9 mouse cellular contexts compared by ENCODE assay signal in the genomic region with DNA sequence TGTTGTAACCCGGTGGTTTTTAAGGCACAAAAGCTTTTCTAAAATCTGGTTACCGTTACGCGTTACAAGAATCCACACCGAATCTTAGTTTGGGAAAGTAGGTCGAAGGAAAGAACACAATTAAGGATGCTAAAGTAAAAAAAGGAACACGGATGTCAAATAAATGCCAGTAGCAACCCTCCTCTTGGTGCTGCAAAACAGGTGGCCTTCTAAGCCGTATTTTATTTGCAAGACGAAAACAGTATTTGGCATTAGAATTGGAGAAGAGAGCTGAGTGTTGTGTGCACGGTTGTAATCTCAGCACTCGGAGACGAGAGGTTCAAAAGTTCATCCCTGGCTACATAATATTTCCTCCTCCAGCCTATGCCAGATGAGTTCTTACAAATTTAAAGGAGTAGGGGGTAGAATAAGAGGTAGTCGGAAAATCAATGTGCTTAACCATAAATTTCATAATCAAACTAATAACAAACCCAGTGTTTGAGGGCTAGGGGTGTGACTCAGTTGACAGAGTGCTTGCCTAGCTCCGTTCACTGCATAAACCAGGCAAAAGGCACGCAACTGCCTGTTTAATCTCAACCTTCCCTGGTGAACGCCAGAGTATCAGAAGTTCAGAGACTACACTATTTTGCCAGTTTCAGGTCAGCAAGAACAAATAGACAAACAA. TPM values are rescaled to one million over a fixed set of nuclear protein-coding genes. Genes with fewer than 3 reads are reported as not detected.
DNase-seq lines count a peak whose midpoint lies in the region; ATAC-seq and TF ChIP-seq lines count a peak whose summit lies in the region.
"Had no signal": no experiment of that assay in that cellular context is flagged by ENCODE, and none has a peak within 500 bp of the region (broad histone marks: within the 10 kb centered on the region; RNA-seq: fewer than 3 reads in every experiment).

No protein-coding gene starts in this region.

- H3K4me1 ChIP-seq in heart, embryonic 10.5 days = peaks cover 20% of the 10 kb centered on the region; the same call in 1 of the 2 replicates
- H3K4me1 ChIP-seq in ES-Bruce4 (ENCODE audit: control insufficient read depth, insufficient read depth, low read length) = peaks cover 2% of the 10 kb centered on the region
- peaks cover 32% of the 10 kb centered on the region for H3K4me1 ChIP-seq in forebrain, embryonic 16.5 days (replicated peaks; ENCODE audit: control insufficient read depth, insufficient read depth, low read length)
- H3K4me1 ChIP-seq in liver, embryonic 16.5 days (ENCODE audit: control insufficient read depth, low read depth, low read length) = peaks cover 19% of the 10 kb centered on the region

- 34% methylated on average over 16 of the region's 16 CpGs for WGBS in heart, embryonic 10.5 days
- WGBS in forebrain, embryonic 16.5 days = 41% methylated on average over 16 of the region's 16 CpGs
- WGBS in liver, embryonic 16.5 days (ENCODE audit: insufficient replicate concordance) = 46% methylated on average over 16 of the region's 16 CpGs

- peak overlapping the region; percentile 96 for H3K4me3 ChIP-seq in heart, embryonic 10.5 days
- peak overlapping the region; percentile 83; the same call in 1 of the 2 replicates for H3K4me3 ChIP-seq in ES-Bruce4 (ENCODE audit: low read depth, low read length)
- peak overlapping the region; percentile 97 for H3K4me3 ChIP-seq in forebrain, embryonic 16.5 days (replicated peaks; ENCODE audit: low read length)
- H3K4me3 ChIP-seq in liver, embryonic 16.5 days (ENCODE audit: low read depth, low read length) = peak overlapping the region; percentile 95

- H3K27ac ChIP-seq in heart, embryonic 10.5 days = peak overlapping the region; percentile 100
- H3K27ac ChIP-seq in ES-Bruce4 (ENCODE audit: insufficient read depth, low read length) = peak overlapping the region; percentile 82
- peak overlapping the region; percentile 99 for H3K27ac ChIP-seq in forebrain, embryonic 16.5 days (ENCODE audit: low read length)
- H3K27ac ChIP-seq in liver, embryonic 16.5 days (ENCODE audit: low read length) = peak overlapping the region; percentile 94

- DNase-seq in heart, embryonic 10.5 days (ENCODE audit: low spot score) = no peak
- no peak for DNase-seq in heart, adult 8-10 months (ENCODE audit: low spot score)
- DNase-seq in adrenal gland, postnatal 4 days (ENCODE audit: low spot score in 2 of 2) = no peak
- DNase-seq in cerebellum, postnatal 4 days (ENCODE audit: low spot score in 2 of 2) = no peak
- no peak for DNase-seq in embryo, embryonic 10 days (ENCODE audit: low spot score)

- no peaks in the 10 kb centered on the region for H3K9me3 ChIP-seq in heart, embryonic 10.5 days
- H3K9me3 ChIP-seq in ES-Bruce4 (replicated peaks; ENCODE audit: control insufficient read depth, insufficient read depth, low read length, poor library complexity, severe bottlenecking) = no peaks in the 10 kb centered on the region
- no peaks in the 10 kb centered on the region for H3K9me3 ChIP-seq in forebrain, embryonic 16.5 days (ENCODE audit: control insufficient read depth, low read length)
- H3K9me3 ChIP-seq in liver, embryonic 16.5 days (replicated peaks; ENCODE audit: control insufficient read depth, low read length) = no peaks in the 10 kb centered on the region

- TF ChIP-seq POLR2A in ES-Bruce4 (IDR thresholded peaks at IDR 0.05; ENCODE audit: insufficient read depth, low read length) = no peak

- no peak for TF ChIP-seq CTCF in ES-Bruce4 (IDR thresholded peaks at IDR 0.05; ENCODE audit: low read depth, low read length)

- no peak for ATAC-seq in forebrain, embryonic 16.5 days
- ATAC-seq in liver, embryonic 16.5 days (ENCODE audit: low read depth) = no peak

- peak overlapping the region; percentile 72 for H3K4me2 ChIP-seq in forebrain, embryonic 16.5 days (ENCODE audit: low read length)
- peak overlapping the region; percentile 95 for H3K4me2 ChIP-seq in liver, embryonic 16.5 days (ENCODE audit: low read depth, low read length)

- peak overlapping the region; percentile 85 for H3K9ac ChIP-seq in ES-Bruce4 (ENCODE audit: low read depth, poor library complexity, severe bottlenecking)
- H3K9ac ChIP-seq in forebrain, embryonic 16.5 days (replicated peaks; ENCODE audit: low read depth, low read length) = peak overlapping the region; percentile 99
- peak overlapping the region; percentile 89 for H3K9ac ChIP-seq in liver, embryonic 16.5 days (ENCODE audit: low read depth, low read length)

- peaks cover 1% of the 10 kb centered on the region; the same call in 1 of the 2 replicates for H3K27me3 ChIP-seq in heart, embryonic 10.5 days (ENCODE audit: insufficient read depth, poor library complexity, severe bottlenecking)
- H3K27me3 ChIP-seq in ES-Bruce4 (ENCODE audit: control insufficient read depth, insufficient read depth, low read length, poor library complexity, severe bottlenecking) = no peaks in the 10 kb centered on the region
- 0 out of 2 replicates have a peak, but pooled peaks cover 2% of the 10 kb centered on the region for H3K27me3 ChIP-seq in forebrain, embryonic 16.5 days (replicated peaks; ENCODE audit: control insufficient read depth, insufficient read depth, low read length)
- H3K27me3 ChIP-seq in liver, embryonic 16.5 days (ENCODE audit: control insufficient read depth, insufficient read depth, low read depth, low read length) = peaks cover under 1% of the 10 kb centered on the region; the same call in 1 of the 2 replicates
- H3K27me3 ChIP-seq: Patski had no signal

- peaks cover 6% of the 10 kb centered on the region for H3K36me3 ChIP-seq in heart, embryonic 10.5 days
- H3K36me3 ChIP-seq in ES-Bruce4 (ENCODE audit: control insufficient read depth, insufficient read depth, low read length, poor library complexity, severe bottlenecking) = no peaks in the 10 kb centered on the region
- no peaks in the 10 kb centered on the region for H3K36me3 ChIP-seq in forebrain, embryonic 16.5 days (ENCODE audit: control insufficient read depth, insufficient read depth)
- H3K36me3 ChIP-seq in liver, embryonic 16.5 days (ENCODE audit: control insufficient read depth, insufficient read depth) = no peaks in the 10 kb centered on the region

- no peak for TF ChIP-seq EP300 in ES-Bruce4 (IDR thresholded peaks at IDR 0.05; ENCODE audit: insufficient read depth, low read depth, low read length)

RNA-seq across cellular contexts. Expression of a gene that starts 0.7 kb away (rescaled TPM):
- 16.1 and 17.6 TPM in 2 replicates for polyA plus RNA-seq in heart, embryonic 10.5 days (2016; fragmentation: Nextera tagmentation; extraction: Ambion mirVana)
- total RNA-seq in heart, adult 8-10 months (2022) = 10 to 100 TPM; 13.0 to 16.2 (median 14.5) TPM
- polyA plus RNA-seq in ES-Bruce4 (2011; ENCODE audit: insufficient read depth, insufficient read length, low read depth, missing spikeins) = 32.7 and 36.9 TPM in 2 replicates
- polyA plus RNA-seq in forebrain, embryonic 16.5 days (2015; fragmentation: Nextera tagmentation; extraction: Ambion mirVana) = 36.6 and 41.5 TPM in 2 replicates
- 4.5 and 4.7 TPM in 2 replicates for polyA plus RNA-seq in liver, embryonic 16.5 days (2015; fragmentation: Nextera tagmentation; extraction: Ambion mirVana)
- 10 to 100 TPM; 29.1 to 32.0 TPM for total RNA-seq in adrenal gland, postnatal 4 days (2021)

RNA-seq across cellular contexts. Expression of a gene that starts 10.1 kb away (rescaled TPM):
- not detected in 2 replicates for polyA plus RNA-seq in heart, embryonic 10.5 days (2016; fragmentation: Nextera tagmentation; extraction: Ambion mirVana)
- total RNA-seq in heart, adult 8-10 months (2022) = not detected
- not detected in 2 replicates for polyA plus RNA-seq in ES-Bruce4 (2011; ENCODE audit: insufficient read depth, insufficient read length, low read depth, missing spikeins)
- polyA plus RNA-seq in forebrain, embryonic 16.5 days (2015; fragmentation: Nextera tagmentation; extraction: Ambion mirVana) = not detected in 2 replicates
- 0.14 TPM in 1 of 2 replicates, not detected in the other for polyA plus RNA-seq in liver, embryonic 16.5 days (2015; fragmentation: Nextera tagmentation; extraction: Ambion mirVana)
- total RNA-seq in adrenal gland, postnatal 4 days (2021) = not detected
- polyA plus RNA-seq: Patski had no signal
